Mouse (Mus musculus) forebrain, postnatal 0 days (tissue): ENCODE results near the gene Elof1. TPM values are rescaled to one million over a fixed set of nuclear protein-coding genes. Genes with fewer than 3 reads are reported as not detected.

Experiments
- ATAC-seq: fragments of 200-750 bp; cut with Nextera tagmentation; 2 replicates; pipeline ENCODE4 v1.8.0; 2017; ENCODE audit warnings: mild to moderate bottlenecking, moderate library complexity
- DNase-seq: peaks from one replicate; pipeline ENCODE4 v3.0.0-alpha.2; 2015
- H3K27ac ChIP-seq: fragments of 300-500 bp; sonication (generic); 2 replicates; pipeline ENCODE4 v1.5.1; 2014; ENCODE audit warnings: low read depth, mild to moderate bottlenecking, antibody characterized with exemption, low read length, moderate library complexity, mixed read lengths
- H3K27me3 ChIP-seq: fragments of 300-500 bp; sonication (generic); 2 replicates; pipeline ENCODE4 v1.6.1; 2014; ENCODE audit warnings: mild to moderate bottlenecking, low read length, mixed read lengths; ENCODE audit not compliant: insufficient read depth
- H3K36me3 ChIP-seq: fragments of 300-500 bp; sonication (generic); 2 replicates; pipeline ENCODE4 v1.6.1; 2014; ENCODE audit warnings: mild to moderate bottlenecking, moderate library complexity; ENCODE audit not compliant: insufficient read depth
- H3K4me1 ChIP-seq: fragments of 300-500 bp; sonication (generic); 2 replicates; pipeline ENCODE4 v1.6.1; 2014; ENCODE audit warnings: antibody characterized with exemption; ENCODE audit not compliant: insufficient read depth
- H3K4me2 ChIP-seq: fragments of 300-500 bp; sonication (generic); 2 replicates; pipeline ENCODE4 v1.6.1; 2014; ENCODE audit warnings: low read depth, mild to moderate bottlenecking, moderate library complexity
- H3K4me3 ChIP-seq: fragments of 300-500 bp; sonication (generic); 2 replicates; pipeline ENCODE4 v1.5.1; 2014; ENCODE audit warnings: low read depth, low read length, mixed read lengths
- H3K9ac ChIP-seq: fragments of 300-500 bp; sonication (generic); 2 replicates; pipeline ENCODE4 v1.6.1; 2014; ENCODE audit warnings: mild to moderate bottlenecking
- H3K9me3 ChIP-seq: fragments of 300-500 bp; sonication (generic); 2 replicates; pipeline ENCODE4 v1.6.1; 2016; ENCODE audit warnings: low read length
- CTCF ChIP-seq: sonication (generic); IDR thresholded peaks from 2 replicates; pipeline ENCODE4 v1.5.1; 2016; ENCODE audit warnings: antibody characterized with exemption, control low read depth, low read depth
- WGBS: fragments of 180-500 bp; shearing (Covaris S2); extraction: QIAGEN DNeasy Blood & Tissue Kit; methylation state at CpG from one replicate; pipeline ENCODE4 v1.1.7; 2014; 5-methylcytosine and 5-hydroxymethylcytosine counted together
- polyA plus RNA-seq: library from polyadenylated mRNA; unstranded; fragments of >200 nt; fragmentation: Nextera tagmentation; extraction: Ambion mirVana; gene quantifications from 2 replicates; pipeline ENCODE4 v1.2.1, GENCODE M21; 2015
- total RNA-seq: library from RNA; depleted of rRNA; stranded (reverse); fragments of >200 nt; gene quantifications from 2 replicates; pipeline ENCODE4 v1.2.3, GENCODE M21; 2014

The Elof1 gene
- total and polyA plus RNA-seq, 2 experiments from 2014 or later, result 122 to 170 TPM

- no peak for ATAC-seq
Observed at GRCm38 (mm10) chr9:22115635-22116034, 1.3 kb downstream of the Elof1 start.

GRCm38 (mm10) chr9:22108194-22108593 lies 8.8 kb downstream of the Elof1 start:
- ATAC-seq (no peak), DNase-seq (no peak)
- Histone ChIP-seq H3K27ac (no peak overlapping the region), H3K36me3 (peaks cover 28% of the 10 kb centered on the region), H3K4me1 (no peaks in the 10 kb centered on the region), H3K9ac (no peak overlapping the region), H3K9me3 (no peaks in the 10 kb centered on the region), H3K27me3 (no peaks in the 10 kb centered on the region), H3K4me3 (no peak overlapping the region), H3K4me2 (no peak overlapping the region)
- WGBS, result 91% methylated on average over 9 of the region's 9 CpGs
- no peak for TF ChIP-seq CTCF

More at GRCm38 (mm10) chr9:22115635-22116034, 1.3 kb downstream of the Elof1 start:
- H3K27me3 ChIP-seq, result no peaks in the 10 kb centered on the region
- H3K4me2 ChIP-seq, result peak overlapping the region; percentile 59
- no peak for TF ChIP-seq CTCF
- no peak overlapping the region for H3K9ac ChIP-seq
- peaks cover 25% of the 10 kb centered on the region for H3K36me3 ChIP-seq
- no peak overlapping the region for H3K27ac ChIP-seq
- 88% methylated on average over 4 of the region's 4 CpGs for WGBS
- DNase-seq, result no peak
- H3K9me3 ChIP-seq, result no peaks in the 10 kb centered on the region
- H3K4me3 ChIP-seq, result peak overlapping the region; percentile 72
- peaks cover 9% of the 10 kb centered on the region; the same call in 1 of the 2 replicates for H3K4me1 ChIP-seq

GRCm38 (mm10) chr9:22099922-22100321 lies 17.1 kb downstream of the Elof1 start:
- Histone ChIP-seq H3K36me3 (no peaks in the 10 kb centered on the region), H3K4me2 (no peak overlapping the region), H3K27me3 (peaks cover 22% of the 10 kb centered on the region), H3K4me1 (no peaks in the 10 kb centered on the region), H3K9ac (no peak overlapping the region), H3K4me3 (no peak overlapping the region), H3K9me3 (no peaks in the 10 kb centered on the region), H3K27ac (no peak overlapping the region)
- TF ChIP-seq CTCF, result no peak
- DNase-seq, result no peak
- no peak for ATAC-seq
- 5% methylated on average over 16 of the region's 18 CpGs for WGBS

- 10% methylated on average over 14 of the region's 14 CpGs for WGBS
- ATAC-seq (0 out of 2 replicates have a peak, but pooled peaks have one; percentile 25), DNase-seq (no peak)
- Histone ChIP-seq H3K4me2 (no peak within 1 kb of the TSS), H3K27me3 (peaks cover 22% of the 10 kb centered on the region), H3K4me1 (no peaks in the 10 kb centered on the region), H3K9ac (no peak within 1 kb of the TSS), H3K27ac (no peak within 1 kb of the TSS), H3K36me3 (no peaks in the 10 kb centered on the region), H3K9me3 (no peaks in the 10 kb centered on the region), H3K4me3 (no peak within 1 kb of the TSS)
- no peak for TF ChIP-seq CTCF
Observed at GRCm38 (mm10) chr9:22098993-22099696, 17.8 kb downstream of the Elof1 start, which contains the start of gene Cnn1. Cnn1 (plus strand) TSS chr9:22099216.

- ATAC-seq (peak; percentile 56; the same call in 1 of the 2 replicates), DNase-seq (peak; percentile 65)
- WGBS, result 2% methylated on average over 24 of the region's 24 CpGs
- peak overlapping the region; percentile 30 for H3K4me3 ChIP-seq
- no peaks in the 10 kb centered on the region for H3K9me3 ChIP-seq
- peaks cover 21% of the 10 kb centered on the region for H3K27me3 ChIP-seq
- peak overlapping the region; percentile 58 for H3K4me2 ChIP-seq
- H3K27ac ChIP-seq, result no peak overlapping the region
- no peaks in the 10 kb centered on the region for H3K4me1 ChIP-seq
- TF ChIP-seq CTCF, result peak; percentile 60
- no peaks in the 10 kb centered on the region for H3K36me3 ChIP-seq
- H3K9ac ChIP-seq, result peak overlapping the region; percentile 40; the same call in 1 of the 2 replicates
Observed at GRCm38 (mm10) chr9:22095854-22096307, 21.1 kb downstream of the Elof1 start.

- no peak overlapping the region for H3K4me3 ChIP-seq
- H3K9ac ChIP-seq, result no peak overlapping the region
- TF ChIP-seq CTCF, result no peak
- no peaks in the 10 kb centered on the region for H3K27me3 ChIP-seq
- WGBS, result 96% methylated on average over 6 of the region's 6 CpGs
- H3K9me3 ChIP-seq, result no peaks in the 10 kb centered on the region
- no peaks in the 10 kb centered on the region for H3K4me1 ChIP-seq
- H3K36me3 ChIP-seq, result no peaks in the 10 kb centered on the region
- DNase-seq (no peak), ATAC-seq (no peak)
- no peak overlapping the region for H3K4me2 ChIP-seq
- H3K27ac ChIP-seq, result no peak overlapping the region
Observed at GRCm38 (mm10) chr9:22092746-22093145, 24.2 kb downstream of the Elof1 start.

GRCm38 (mm10) chr9:22089986-22090385 lies 27.0 kb downstream of the Elof1 start:
- no peak for ATAC-seq
- WGBS, result 83% methylated on average over 7 of the region's 7 CpGs
- Histone ChIP-seq H3K27ac (no peak overlapping the region), H3K4me2 (no peak overlapping the region), H3K36me3 (no peaks in the 10 kb centered on the region), H3K4me1 (peaks cover 5% of the 10 kb centered on the region), H3K27me3 (no peaks in the 10 kb centered on the region), H3K4me3 (no peak overlapping the region), H3K9me3 (no peaks in the 10 kb centered on the region), H3K9ac (no peak overlapping the region)
- TF ChIP-seq CTCF, result no peak
- no peak for DNase-seq
